Mouse (Mus musculus): ENCODE data around the gene Ccdc153. TPM values are rescaled to one million over a fixed set of nuclear protein-coding genes. Genes with fewer than 3 reads are reported as not detected.

Ccdc153 gene
- polyA plus RNA-seq, 1 experiment from 2014 or later: not detected

DNA sequence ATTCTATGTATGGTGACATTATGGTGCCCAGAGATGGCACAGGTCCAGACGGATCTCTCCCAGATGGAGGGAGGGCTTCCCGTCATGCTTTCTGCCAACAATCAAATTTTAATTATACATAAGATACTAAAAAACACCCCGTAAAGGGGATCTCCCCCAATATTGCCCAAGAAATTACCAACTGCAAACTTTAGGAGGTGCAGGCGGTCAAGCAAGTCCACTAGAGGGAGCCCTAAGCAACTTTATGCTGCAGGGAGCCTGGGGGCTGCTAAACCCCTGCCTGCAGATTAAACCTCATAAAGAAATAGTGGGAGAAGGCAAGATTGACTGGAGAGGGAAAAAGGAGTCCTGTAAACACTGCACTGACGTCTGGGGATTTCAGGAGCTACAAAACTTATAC lies 1.0 kb upstream of the Ccdc153 start:
- DNase-seq (peak; percentile 89), ATAC-seq (ENCODE audit: insufficient read depth) (no peak)
- no peak overlapping the region for H3K4me2 ChIP-seq
- H3K4me3 ChIP-seq (ENCODE audit: low read depth, low read length): no peak overlapping the region
- peak; percentile 80 for TF ChIP-seq CTCF (IDR thresholded peaks at IDR 0.05; ENCODE audit: low read depth)
- H3K9ac ChIP-seq: no peak overlapping the region
- H3K4me1 ChIP-seq (ENCODE audit: insufficient read depth): no peaks in the 10 kb centered on the region
- no peaks in the 10 kb centered on the region for H3K27me3 ChIP-seq (ENCODE audit: insufficient read depth, low read length)
- no peaks in the 10 kb centered on the region for H3K36me3 ChIP-seq (ENCODE audit: insufficient read depth)
- no peak overlapping the region for H3K27ac ChIP-seq (ENCODE audit: low read depth)
- no peaks in the 10 kb centered on the region for H3K9me3 ChIP-seq (ENCODE audit: low read depth, low read length)
- WGBS: 7% methylated on average over 5 of the region's 5 CpGs

DNA sequence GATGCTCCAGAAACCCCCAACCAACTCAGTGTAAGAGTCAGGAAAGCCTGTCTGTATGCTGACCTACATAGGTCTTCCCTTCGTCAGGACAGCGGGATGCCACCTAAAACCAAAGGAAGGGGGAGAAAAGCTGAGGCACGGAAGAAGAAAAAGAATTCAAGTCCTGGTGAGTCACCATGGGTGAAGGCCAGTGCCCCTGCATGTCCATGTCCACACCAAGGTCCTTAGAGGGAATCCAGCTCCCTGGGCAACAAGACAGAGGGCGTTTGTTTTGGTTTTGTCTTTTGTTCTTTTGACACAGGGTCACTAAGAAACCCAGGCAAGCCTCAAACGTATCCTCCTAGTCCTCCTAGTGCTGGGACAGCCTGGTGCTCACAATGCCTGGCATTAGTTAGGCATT lies 435 bp downstream of the Ccdc153 start:
- no peak for TF ChIP-seq CTCF (IDR thresholded peaks at IDR 0.05; ENCODE audit: low read depth)
- DNase-seq (no peak), ATAC-seq (ENCODE audit: insufficient read depth) (no peak)
- 56% methylated on average over 5 of the region's 5 CpGs for WGBS
- Histone ChIP-seq H3K9ac (no peak overlapping the region), H3K4me2 (no peak overlapping the region), H3K4me1 (ENCODE audit: insufficient read depth) (no peaks in the 10 kb centered on the region), H3K27me3 (ENCODE audit: insufficient read depth, low read length) (no peaks in the 10 kb centered on the region), H3K27ac (ENCODE audit: low read depth) (no peak overlapping the region), H3K4me3 (ENCODE audit: low read depth, low read length) (no peak overlapping the region), H3K36me3 (ENCODE audit: insufficient read depth) (no peaks in the 10 kb centered on the region), H3K9me3 (ENCODE audit: low read depth, low read length) (no peaks in the 10 kb centered on the region)

DNA sequence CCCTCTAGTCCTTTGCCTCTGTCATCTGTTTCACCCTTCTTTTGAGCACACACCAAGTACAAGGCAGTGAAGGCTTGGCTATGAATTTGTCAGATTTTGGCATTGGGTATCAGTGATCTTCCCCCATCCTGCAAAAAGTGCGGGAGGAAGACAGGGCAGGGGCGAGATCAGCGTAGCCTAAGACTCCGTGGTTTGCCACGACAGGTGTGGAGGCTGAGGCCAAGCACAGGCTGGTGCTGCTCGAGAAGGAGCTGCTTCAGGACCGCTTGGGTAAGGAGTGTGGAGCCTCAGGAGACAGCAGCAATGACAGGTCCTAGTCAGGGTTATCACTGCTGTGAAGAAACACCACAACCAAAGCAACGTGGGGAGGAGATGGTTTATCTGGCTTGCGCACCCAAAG lies 942 bp downstream of the Ccdc153 start:
- no peak overlapping the region for H3K4me3 ChIP-seq (ENCODE audit: low read depth, low read length)
- no peaks in the 10 kb centered on the region for H3K27me3 ChIP-seq (ENCODE audit: insufficient read depth, low read length)

DNA sequence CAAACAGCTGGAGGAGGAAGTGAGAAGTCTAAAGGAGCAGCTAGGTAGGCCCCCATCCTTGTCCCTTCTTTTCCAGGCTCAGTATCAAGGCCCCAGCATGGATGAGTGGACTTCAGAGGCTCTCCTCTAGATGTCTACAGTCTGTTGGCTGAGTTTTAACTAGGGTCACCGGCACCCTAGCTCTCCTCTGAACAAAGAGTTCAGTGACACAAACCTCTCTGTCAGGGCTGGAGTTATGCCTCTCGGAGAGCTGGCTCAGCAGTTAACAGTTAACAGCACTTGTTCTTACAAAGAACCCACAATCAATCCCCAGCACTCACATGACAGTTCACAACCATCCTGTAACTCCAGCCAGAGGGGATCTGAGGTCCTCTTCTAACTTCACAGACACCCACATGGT lies 3.1 kb downstream of the Ccdc153 start:
- WGBS: 51% methylated on average over 2 of the region's 2 CpGs
- Histone ChIP-seq H3K4me1 (ENCODE audit: insufficient read depth) (no peaks in the 10 kb centered on the region), H3K9me3 (ENCODE audit: low read depth, low read length) (no peaks in the 10 kb centered on the region), H3K36me3 (ENCODE audit: insufficient read depth) (no peaks in the 10 kb centered on the region), H3K27ac (ENCODE audit: low read depth) (no peak overlapping the region), H3K27me3 (ENCODE audit: insufficient read depth, low read length) (no peaks in the 10 kb centered on the region), H3K9ac (no peak overlapping the region), H3K4me2 (no peak overlapping the region), H3K4me3 (ENCODE audit: low read depth, low read length) (no peak overlapping the region)
- TF ChIP-seq CTCF (IDR thresholded peaks at IDR 0.05; ENCODE audit: low read depth): no peak
- ATAC-seq (ENCODE audit: insufficient read depth) (no peak), DNase-seq (no peak)

More for the DNA sequence above, 942 bp downstream of the Ccdc153 start:
- Histone ChIP-seq H3K9ac (no peak overlapping the region), H3K36me3 (ENCODE audit: insufficient read depth) (no peaks in the 10 kb centered on the region), H3K9me3 (ENCODE audit: low read depth, low read length) (no peaks in the 10 kb centered on the region), H3K4me2 (no peak overlapping the region), H3K4me1 (ENCODE audit: insufficient read depth) (no peaks in the 10 kb centered on the region), H3K27ac (ENCODE audit: low read depth) (no peak overlapping the region)
- no peak for DNase-seq
- WGBS: 52% methylated on average over 9 of the region's 9 CpGs
- no peak for TF ChIP-seq CTCF (IDR thresholded peaks at IDR 0.05; ENCODE audit: low read depth)
- no peak for ATAC-seq (ENCODE audit: insufficient read depth)

DNA sequence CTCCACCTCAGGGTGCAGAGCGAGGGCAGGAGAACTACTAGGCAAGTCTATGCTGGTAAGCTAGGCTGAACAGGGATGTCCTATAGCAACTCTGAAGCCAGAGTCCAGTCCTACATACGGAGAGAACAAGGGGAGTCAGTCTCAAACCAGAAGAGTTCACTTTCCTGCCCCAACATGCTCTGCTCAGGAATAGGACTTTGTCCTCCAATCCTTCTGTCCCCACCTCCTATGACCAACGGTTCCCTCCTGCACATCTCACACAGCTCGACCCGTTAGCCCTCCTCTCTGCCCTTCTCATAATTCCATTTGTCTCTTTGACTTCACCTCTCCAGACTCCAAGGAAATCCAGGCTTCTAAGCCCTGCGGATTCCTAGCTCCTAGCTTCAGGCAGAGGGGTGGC lies 7.4 kb downstream of the Ccdc153 start:
- no peak overlapping the region for H3K4me3 ChIP-seq (ENCODE audit: low read depth, low read length)
- H3K9me3 ChIP-seq (ENCODE audit: low read depth, low read length): no peaks in the 10 kb centered on the region
- WGBS: 71% methylated on average over 6 of the region's 6 CpGs
- no peak overlapping the region for H3K4me2 ChIP-seq
- no peaks in the 10 kb centered on the region for H3K27me3 ChIP-seq (ENCODE audit: insufficient read depth, low read length)
- no peak for ATAC-seq (ENCODE audit: insufficient read depth)
- TF ChIP-seq CTCF (IDR thresholded peaks at IDR 0.05; ENCODE audit: low read depth): no peak
- DNase-seq: no peak
- no peaks in the 10 kb centered on the region for H3K4me1 ChIP-seq (ENCODE audit: insufficient read depth)
- no peak overlapping the region for H3K9ac ChIP-seq
- H3K36me3 ChIP-seq (ENCODE audit: insufficient read depth): no peaks in the 10 kb centered on the region
- H3K27ac ChIP-seq (ENCODE audit: low read depth): no peak overlapping the region

DNA sequence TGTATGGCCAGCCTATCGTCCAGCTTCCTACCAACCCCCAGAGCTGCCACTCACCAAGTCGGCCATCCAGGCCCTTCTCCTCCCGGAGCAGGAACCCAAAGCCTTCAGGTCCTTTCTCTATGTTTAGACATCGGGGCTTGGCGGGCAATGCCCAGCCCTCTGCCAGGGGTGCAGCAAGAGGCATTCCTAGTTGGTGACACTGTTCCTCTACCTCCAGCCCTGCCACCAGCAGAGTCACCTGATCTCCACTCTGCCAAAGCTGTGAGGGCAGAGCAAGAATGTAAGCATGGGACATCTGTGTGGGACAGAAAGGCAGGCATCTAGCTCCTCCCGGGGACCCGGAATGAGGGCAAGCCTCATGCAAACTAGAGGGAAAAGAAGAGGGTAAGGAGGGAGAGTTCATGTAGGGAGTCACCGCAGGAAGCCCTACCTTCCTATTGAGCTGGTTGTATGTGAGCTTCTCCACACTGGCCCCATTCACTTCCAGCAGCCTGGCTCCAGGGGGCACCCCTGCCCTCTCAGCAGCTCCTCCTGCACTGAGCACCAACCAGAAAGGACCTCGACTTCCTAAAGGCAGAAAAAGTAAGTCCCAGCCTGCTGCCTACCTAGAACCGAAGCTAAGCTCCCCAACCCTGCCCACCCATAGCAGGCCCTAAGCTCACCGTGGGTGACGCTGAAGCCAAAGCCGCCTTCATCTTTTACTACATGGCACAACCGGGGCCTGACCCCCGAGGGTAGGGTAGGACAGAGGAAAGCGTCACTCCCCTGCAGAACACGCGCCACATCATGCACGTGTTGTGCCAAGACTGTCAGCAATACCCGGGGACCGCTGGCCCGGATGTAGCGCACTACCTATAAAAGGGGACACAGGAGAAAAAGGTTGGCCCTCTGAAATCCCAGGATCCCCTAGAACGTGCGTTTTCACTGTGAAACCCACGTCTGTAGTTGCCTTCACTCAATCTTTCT lies 9.0 kb downstream of the Ccdc153 start:
- Histone ChIP-seq H3K27ac (ENCODE audit: low read depth) (no peak overlapping the region), H3K4me3 (ENCODE audit: low read depth, low read length) (no peak overlapping the region), H3K9me3 (ENCODE audit: low read depth, low read length) (no peaks in the 10 kb centered on the region), H3K4me1 (ENCODE audit: insufficient read depth) (no peaks in the 10 kb centered on the region), H3K27me3 (ENCODE audit: insufficient read depth, low read length) (no peaks in the 10 kb centered on the region), H3K36me3 (ENCODE audit: insufficient read depth) (no peaks in the 10 kb centered on the region), H3K9ac (no peak overlapping the region), H3K4me2 (0 out of 2 replicates have a peak overlapping the region, but pooled peaks have one; percentile 23)
- peak; percentile 82 for DNase-seq
- TF ChIP-seq CTCF (IDR thresholded peaks at IDR 0.05; ENCODE audit: low read depth): peak; percentile 73
- 43% methylated on average over 26 of the region's 26 CpGs for WGBS
- ATAC-seq (ENCODE audit: insufficient read depth): peak; percentile 84

DNA sequence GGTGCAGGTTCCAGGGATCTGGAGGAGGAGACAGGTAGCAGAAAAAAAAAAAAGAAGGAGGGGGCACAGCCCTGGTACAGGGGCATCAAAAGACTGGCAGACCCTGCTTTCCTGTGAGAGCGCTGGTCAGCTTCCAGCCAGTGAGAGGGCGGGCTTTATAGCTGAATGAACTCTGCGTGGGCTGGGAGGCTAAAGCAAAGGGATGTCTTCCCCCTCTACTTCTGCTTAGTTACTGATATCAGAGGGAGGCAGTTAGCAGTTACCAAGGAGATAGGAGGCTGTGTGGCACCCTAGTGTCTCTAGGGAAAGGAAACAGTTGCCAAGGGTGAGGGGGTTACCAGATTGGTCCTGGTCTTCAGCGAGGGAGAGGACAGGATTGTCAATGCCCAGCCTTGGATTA lies 10.0 kb downstream of the Ccdc153 start:
- 48% methylated on average over 4 of the region's 4 CpGs for WGBS
- no peak overlapping the region for H3K4me3 ChIP-seq (ENCODE audit: low read depth, low read length)
- ATAC-seq (ENCODE audit: insufficient read depth) (no peak), DNase-seq (no peak)
- no peaks in the 10 kb centered on the region for H3K36me3 ChIP-seq (ENCODE audit: insufficient read depth)
- H3K4me1 ChIP-seq (ENCODE audit: insufficient read depth): no peaks in the 10 kb centered on the region
- H3K27me3 ChIP-seq (ENCODE audit: insufficient read depth, low read length): no peaks in the 10 kb centered on the region
- H3K4me2 ChIP-seq: no peak overlapping the region
- TF ChIP-seq CTCF (IDR thresholded peaks at IDR 0.05; ENCODE audit: low read depth): no peak
- H3K9ac ChIP-seq: no peak overlapping the region
- H3K9me3 ChIP-seq (ENCODE audit: low read depth, low read length): no peaks in the 10 kb centered on the region
- H3K27ac ChIP-seq (ENCODE audit: low read depth): no peak overlapping the region
